36 mouse cellular contexts compared by ENCODE assay signal in genomic region chr1:171969221-171969620, GRCm38 (mm10). TPM values are rescaled to one million over a fixed set of nuclear protein-coding genes. Genes with fewer than 3 reads are reported as not detected.
"Had no signal": no experiment of that assay in that cellular context is flagged by ENCODE, and none has a peak within 500 bp of the region (broad histone marks: within the 10 kb centered on the region; RNA-seq: fewer than 3 reads in every experiment).

No protein-coding gene starts in this region.

- H3K36me3 ChIP-seq: heart, embryonic 12.5 days; heart, embryonic 13.5 days; heart, embryonic 15.5 days; hindbrain, embryonic 12.5 days; hindbrain, embryonic 13.5 days; hindbrain, embryonic 15.5 days; intestine, embryonic 15.5 days; kidney, embryonic 15.5 days had no signal

- DNase-seq: heart, postnatal 14 days; heart, postnatal 36 days; heart, postnatal 4 days; kidney, adult 11 months; kidney, adult 18-20 months; kidney, adult 2 months; kidney, adult 8-10 months; kidney, adult 9 months; kidney, postnatal 10 days; kidney, postnatal 14 days; kidney, postnatal 25 days; kidney, postnatal 36 days; kidney, postnatal 4 days; layer of hippocampus, adult 9-11 months; layer of hippocampus, postnatal 36 days had no signal

- H3K4me3 ChIP-seq: heart, embryonic 12.5 days; heart, embryonic 13.5 days; heart, embryonic 15.5 days; hindbrain, embryonic 12.5 days; hindbrain, embryonic 13.5 days; hindbrain, embryonic 15.5 days; intestine, embryonic 15.5 days; kidney, embryonic 15.5 days; layer of hippocampus, adult 2 months; left cerebral cortex, adult 2 months had no signal

- H3K4me2 ChIP-seq: heart, embryonic 11.5 days; heart, embryonic 12.5 days; heart, embryonic 13.5 days; heart, embryonic 15.5 days; hindbrain, embryonic 12.5 days; hindbrain, embryonic 13.5 days; hindbrain, embryonic 15.5 days; intestine, embryonic 15.5 days; kidney, embryonic 15.5 days had no signal

- H3K27me3 ChIP-seq: heart, embryonic 12.5 days; heart, embryonic 13.5 days; heart, embryonic 15.5 days; hindbrain, embryonic 12.5 days; hindbrain, embryonic 13.5 days; hindbrain, embryonic 15.5 days; intestine, embryonic 15.5 days; kidney, embryonic 15.5 days had no signal

- H3K27ac ChIP-seq: heart, embryonic 13.5 days; heart, embryonic 15.5 days; hindbrain, embryonic 12.5 days; hindbrain, embryonic 13.5 days; hindbrain, embryonic 15.5 days; hindbrain, postnatal 0 days; intestine, embryonic 15.5 days; kidney, embryonic 15.5 days; kidney, postnatal 0 days; layer of hippocampus, adult 2 months; left cerebral cortex, adult 2 months had no signal

- H3K9me3 ChIP-seq: heart, embryonic 13.5 days; heart, embryonic 15.5 days; hindbrain, embryonic 12.5 days; hindbrain, embryonic 13.5 days; hindbrain, embryonic 15.5 days; intestine, embryonic 15.5 days; kidney, embryonic 15.5 days had no signal

- ATAC-seq: hindbrain, embryonic 16.5 days; hindbrain, postnatal 0 days; inflammation-experienced regulatory T-cells, adult 6 months; intestine, embryonic 15.5 days; intestine, embryonic 16.5 days; intestine, postnatal 0 days had no signal

- H3K4me1 ChIP-seq: heart, embryonic 12.5 days; heart, embryonic 13.5 days; heart, embryonic 15.5 days; hindbrain, embryonic 15.5 days; intestine, embryonic 15.5 days; kidney, embryonic 15.5 days had no signal

- H3K9ac ChIP-seq: heart, embryonic 12.5 days; heart, embryonic 13.5 days; heart, embryonic 15.5 days; hindbrain, embryonic 12.5 days; hindbrain, embryonic 13.5 days; hindbrain, embryonic 15.5 days; intestine, embryonic 15.5 days; kidney, embryonic 15.5 days had no signal

RNA-seq across cellular contexts. Expression of gene Slamf6, which starts 51.9 kb away (rescaled TPM):
- total RNA-seq: layer of hippocampus, adult 18-20 months; layer of hippocampus, adult 2 months; layer of hippocampus, postnatal 14 days; layer of hippocampus, postnatal 25 days; layer of hippocampus, postnatal 36 days had no signal
- polyA plus RNA-seq: heart, embryonic 11.5 days; heart, embryonic 12.5 days; hindbrain, embryonic 13.5 days; hindbrain, embryonic 16.5 days; intestine, embryonic 14.5 days had no signal
